Mouse (Mus musculus) ES-E14 (cell line): ENCODE results near the gene Vmn1r204. TPM values are rescaled to one million over a fixed set of nuclear protein-coding genes. Genes with fewer than 3 reads are reported as not detected.

Experiments used
- DNase-seq: peaks from one replicate; pipeline ENCODE4 v3.0.0-alpha.2; 2013; ENCODE audit warnings: low read depth, low spot score
- H3K27ac ChIP-seq: 2 replicates; pipeline ENCODE4 v1.5.1; 2012; ENCODE audit warnings: low read depth, mild to moderate bottlenecking, low read length, moderate library complexity, mixed read lengths; ENCODE audit not compliant: poor library complexity, insufficient read depth, severe bottlenecking
- H3K36me3 ChIP-seq: 2 replicates; pipeline ENCODE4 v1.6.1; 2012; ENCODE audit warnings: mild to moderate bottlenecking, low read length, moderate library complexity, mixed read lengths; ENCODE audit not compliant: control insufficient read depth, poor library complexity, insufficient read depth, severe bottlenecking
- H3K4me1 ChIP-seq, 2 experiments: fragments of 150-350 bp in 1 of 2; sonication (generic) in 1 of 2; 2 replicates each; pipeline ENCODE4 v1.6.1; 2012; ENCODE audit warnings: low read length in 2 of 2, mild to moderate bottlenecking in 1 of 2, mixed read lengths in 1 of 2; ENCODE audit not compliant: control insufficient read depth in 2 of 2, insufficient read depth in 2 of 2, poor library complexity in 1 of 2
- H3K4me3 ChIP-seq, 2 experiments: fragments of 150-350 bp in 1 of 2; sonication (generic) in 1 of 2; 2 replicates each; pipeline ENCODE4 v1.5.1; 2012; ENCODE audit warnings: low read length in 2 of 2, low read depth in 1 of 2, mild to moderate bottlenecking in 1 of 2, mixed read lengths in 1 of 2; ENCODE audit not compliant: insufficient read depth in 1 of 2, poor library complexity in 1 of 2, severe bottlenecking in 1 of 2
- H3K9ac ChIP-seq: 2 replicates; pipeline ENCODE4 v1.6.1; 2012; ENCODE audit warnings: low read depth, mild to moderate bottlenecking, low read length, mixed read lengths; ENCODE audit not compliant: poor library complexity, insufficient read depth, severe bottlenecking
- H3K9me3 ChIP-seq: fragments of 150-350 bp; sonication (generic); 2 replicates; pipeline ENCODE4 v1.6.1; 2012; ENCODE audit warnings: low read depth, mild to moderate bottlenecking, low read length; ENCODE audit not compliant: control insufficient read depth, insufficient read depth
- CHD2 ChIP-seq: IDR thresholded peaks from 2 replicates; pipeline ENCODE4 v1.6.1; 2014; ENCODE audit warnings: mild to moderate bottlenecking, low read depth, low read length, inconsistent platforms
- HCFC1 ChIP-seq: IDR thresholded peaks from 2 replicates; pipeline ENCODE4 v1.6.1; 2012; ENCODE audit warnings: low read length, inconsistent platforms, borderline replicate concordance; ENCODE audit not compliant: insufficient read depth
- ZC3H11A ChIP-seq: IDR thresholded peaks from 2 replicates; pipeline ENCODE4 v1.6.1; 2012; ENCODE audit warnings: low read depth, mild to moderate bottlenecking, inconsistent platforms, low read length, borderline replicate concordance
- in situ Hi-C, 2 experiments: fragments of 600-800 bp; cut with MboI; formaldehyde crosslinking; loops; one replicate each; pipeline ENCODE4 v1.15.1; 2025; ENCODE audit warnings: low sequenced_read_pairs in 2 of 2, inconsistent platforms in 1 of 2; ENCODE audit not compliant: unreplicated experiment in 2 of 2
- total RNA-seq: library from RNA; depleted of rRNA; stranded (reverse); fragments of 300-350 nt; gene quantifications from 2 replicates; pipeline ENCODE4 v1.2.3, GENCODE M21; 2012; rRNA removed

Vmn1r204 gene
- total RNA-seq, 1 experiment, result not detected

DNA sequence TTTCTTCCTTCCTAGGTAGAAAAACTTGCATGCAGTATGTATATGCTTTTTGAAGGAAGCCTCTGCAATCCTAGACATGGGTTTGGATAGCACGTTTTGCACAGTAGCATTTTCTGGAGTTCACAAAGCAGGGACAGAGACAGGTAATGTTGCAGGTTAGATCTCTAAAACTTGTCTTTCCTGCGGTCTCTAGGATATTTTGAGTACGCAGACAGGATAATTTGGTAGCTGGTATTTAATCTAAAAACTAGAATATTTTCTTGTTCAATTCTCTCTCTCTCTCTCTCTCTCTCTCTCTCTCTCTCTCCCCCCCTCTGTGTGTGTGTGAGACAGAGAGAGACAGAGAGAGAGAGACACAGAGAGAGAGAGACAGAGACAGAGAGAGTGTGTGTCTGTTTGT is 39.9 kb downstream of the Vmn1r204 start, which contains the start of gene Vmn1r205:
Gene Vmn1r205, minus strand, starts transcription at position 101 of the 400 bp plus-strand sequence.
- no peaks in the 10 kb centered on the region for H3K9me3 ChIP-seq
- TF ChIP-seq CHD2 (no peak), ZC3H11A (no peak), HCFC1 (no peak)
- in situ Hi-C loops, result no loop called here
- no peaks in the 10 kb centered on the region for H3K4me1 ChIP-seq
- H3K36me3 ChIP-seq, result no peaks in the 10 kb centered on the region
- no peak for DNase-seq
- no peak within 1 kb of the TSS for H3K27ac ChIP-seq
- no peak within 1 kb of the TSS for H3K4me3 ChIP-seq
- H3K9ac ChIP-seq, result no peak within 1 kb of the TSS

Other genes with a start within 250 kb of the Vmn1r204 start
- gene Vmn1r197, start 228.6 kb upstream of the Vmn1r204 start, total RNA-seq, result not detected in 2 replicates
- 0.04 TPM in 1 of 2 replicates, not detected in the other for gene Vmn1r198, start 202.8 kb upstream of the Vmn1r204 start, total RNA-seq
- gene Vmn1r199, start 173.4 kb upstream of the Vmn1r204 start, total RNA-seq, result not detected in 2 replicates
- not detected in 2 replicates for gene Vmn1r200, start 162.8 kb upstream of the Vmn1r204 start, total RNA-seq
- not detected in 2 replicates for gene Vmn1r201, start 81.3 kb upstream of the Vmn1r204 start, total RNA-seq
- not detected in 2 replicates for gene Vmn1r202, start 47.8 kb upstream of the Vmn1r204 start, total RNA-seq
- gene Vmn1r203, start 35.1 kb upstream of the Vmn1r204 start, total RNA-seq, result not detected in 2 replicates
- gene Vmn1r205, start 39.8 kb downstream of the Vmn1r204 start, total RNA-seq, result not detected in 2 replicates
- not detected in 2 replicates for gene Vmn1r206, start 71.1 kb downstream of the Vmn1r204 start, total RNA-seq
- gene Vmn1r207-ps, start 176.4 kb downstream of the Vmn1r204 start, total RNA-seq, result not detected in 2 replicates
- 0.11 and 0.22 TPM in 2 replicates for gene Vmn1r208, start 224.2 kb downstream of the Vmn1r204 start, total RNA-seq